Mouse (Mus musculus): ENCODE results near the gene Sertm1.

- no peak for TF ChIP-seq CTCF (IDR thresholded peaks at IDR 0.05; ENCODE audit: borderline replicate concordance, insufficient read depth, low read depth, low read length)
- no peak for TF ChIP-seq POLR2A (IDR thresholded peaks at IDR 0.05; ENCODE audit: borderline replicate concordance, insufficient read depth, low read length)
These were observed 23.5 kb downstream of the Sertm1 start for GRCm38 (mm10) chr3:54892218-54892617.

Data from cerebellum, adult 2 months (tissue).